Mouse (Mus musculus) kidney, postnatal 4 days (tissue): ENCODE data around the gene Pir.
A peak's percentile ranks its signal among the peaks of the same experiment; 100 is the strongest.

Source experiments
- DNase-seq, 2 experiments: peaks; one replicate each; pipeline ENCODE4 v3.0.0; 2021; ENCODE audit warnings: mixed read lengths in 2 of 2

Gene Pir

DNA sequence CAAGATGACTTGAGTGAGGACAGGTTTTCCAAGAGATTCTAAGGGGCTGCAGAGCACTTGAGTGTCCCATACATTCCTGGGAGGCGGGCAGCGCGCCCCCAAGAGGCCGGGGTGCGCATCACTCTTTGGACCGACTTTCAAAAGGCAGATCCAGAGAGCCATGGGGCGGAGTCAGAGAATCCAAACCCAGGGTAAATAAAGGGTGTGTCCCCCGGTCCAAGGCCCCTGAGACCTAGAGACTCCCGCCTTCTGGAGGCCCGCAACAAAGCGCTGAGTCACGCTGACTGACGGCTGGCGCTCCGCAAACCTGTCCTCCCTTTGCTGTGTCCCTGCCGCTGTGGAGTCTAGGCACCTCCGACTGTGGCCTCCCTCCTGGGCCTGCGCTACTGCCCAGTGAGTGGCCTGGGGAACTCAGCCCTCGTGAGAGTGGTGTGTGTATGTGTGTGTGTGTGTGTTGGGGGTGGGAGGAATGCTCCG is at the start of gene Pir:
Pir (plus strand) TSS at position 87 of the 477 bp plus-strand sequence.
- peak; percentile 61 to 75 for DNase-seq

DNA sequence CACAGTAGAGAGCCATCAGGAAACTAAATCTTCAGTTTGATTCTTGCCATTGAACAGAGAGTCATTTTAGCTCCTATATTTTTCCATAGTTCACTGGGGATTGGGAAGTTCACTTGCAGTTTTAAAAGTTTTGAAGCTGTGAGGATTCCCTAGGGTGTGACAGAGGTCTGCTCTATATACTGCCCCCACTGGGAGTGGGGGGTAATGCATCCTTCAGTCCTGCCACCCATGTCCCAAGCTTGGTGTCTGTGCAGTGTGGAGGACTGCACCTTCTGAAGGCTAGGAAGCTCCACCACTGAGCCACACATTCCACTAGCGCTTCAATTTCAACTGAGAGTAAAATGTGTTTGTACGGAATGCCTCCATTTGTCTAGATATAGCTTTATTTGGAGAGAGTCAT is 47.2 kb upstream of the Pir start:
- DNase-seq, result peak; percentile 16 to 40

DNA sequence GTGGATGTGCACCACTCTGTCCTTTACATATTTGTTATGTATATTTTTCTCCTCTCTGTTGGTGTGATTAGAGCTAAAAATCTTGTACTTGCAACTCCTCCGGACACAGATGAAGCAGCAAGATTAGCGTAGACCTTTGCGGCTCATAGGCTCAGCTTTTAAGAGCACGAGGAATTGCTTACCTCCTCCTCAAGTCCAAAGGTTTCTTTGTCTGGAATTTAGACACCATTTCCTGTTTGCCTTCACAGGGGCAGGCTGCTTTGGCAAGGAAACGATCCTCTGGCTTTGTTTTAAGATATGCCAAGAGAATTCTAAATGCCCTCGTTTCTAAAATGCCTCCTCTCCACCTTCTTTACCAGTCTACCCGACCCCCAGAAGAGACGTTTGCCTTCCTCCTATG is 35.8 kb upstream of the Pir start:
- DNase-seq, result peak in 1 of 2 experiments; percentile 5

DNA sequence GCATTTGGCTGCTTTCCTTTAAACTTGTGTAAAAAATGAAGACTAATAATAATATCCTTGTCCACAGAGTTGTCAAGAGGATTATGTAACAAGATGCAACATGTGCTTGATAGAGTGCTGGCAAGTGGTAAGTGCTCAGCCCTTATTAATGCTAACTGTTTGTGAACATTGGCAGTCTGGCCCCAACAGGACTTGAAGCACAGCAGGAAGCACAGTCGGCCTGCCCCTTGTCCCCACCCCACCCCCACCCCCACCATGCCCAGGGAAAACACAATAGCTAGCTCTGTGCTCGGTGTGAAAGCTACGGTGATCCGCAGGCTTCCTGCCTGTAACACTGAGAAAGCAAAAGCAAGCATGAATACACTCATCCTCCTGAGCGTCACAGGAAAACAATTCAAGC is 23.5 kb upstream of the Pir start:
- DNase-seq, result no peak

DNA sequence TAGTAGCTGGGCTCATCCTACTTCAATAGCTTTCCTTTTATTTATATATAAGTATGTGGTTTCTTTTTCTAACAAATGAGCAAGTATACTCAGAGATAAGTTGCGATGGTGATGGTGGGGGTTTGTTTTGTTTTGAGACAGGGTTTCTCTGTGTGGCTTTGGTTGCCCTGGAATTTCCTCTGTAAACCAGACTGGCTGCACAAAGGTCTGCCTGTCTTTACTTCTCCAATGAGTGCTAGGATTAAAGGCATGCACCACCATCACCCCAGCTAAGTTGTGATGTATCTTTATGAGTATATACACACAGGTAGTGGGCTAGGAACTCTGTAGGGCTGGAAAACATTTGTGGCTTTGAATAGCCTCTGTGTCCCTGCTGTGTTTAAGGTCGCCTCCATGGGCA is 22.4 kb upstream of the Pir start:
- DNase-seq, result no peak

GRCm38 (mm10) chrX:164256527-164256926 is 12.6 kb upstream of the Pir start:
- DNase-seq, result no peak

- DNase-seq, result peak in 1 of 2 experiments; percentile 10
Measured at GRCm38 (mm10) chrX:164258057-164258456, 11.1 kb upstream of the Pir start, which contains the start of gene Bmx. Bmx (minus strand) TSS chrX:164258193.

DNA sequence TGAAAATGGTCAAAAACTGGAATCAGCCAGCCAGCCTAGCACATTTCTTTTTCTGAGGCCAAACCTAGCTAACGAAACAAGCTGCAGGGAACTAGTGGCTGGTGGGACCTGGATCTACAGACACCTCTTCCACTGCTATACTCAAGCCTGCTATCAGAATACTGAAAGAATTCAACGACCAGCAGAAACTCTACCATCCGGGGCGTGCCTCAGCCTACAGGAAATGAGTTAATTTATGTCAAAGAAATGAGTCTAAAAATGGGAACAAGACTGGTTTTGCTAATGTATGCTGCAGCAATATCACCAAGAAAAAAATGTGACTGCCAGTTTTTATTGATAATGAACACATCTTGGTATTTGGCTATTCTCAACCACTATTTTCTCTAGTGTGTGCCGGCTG is 10.5 kb upstream of the Pir start:
- DNase-seq, result no peak

DNA sequence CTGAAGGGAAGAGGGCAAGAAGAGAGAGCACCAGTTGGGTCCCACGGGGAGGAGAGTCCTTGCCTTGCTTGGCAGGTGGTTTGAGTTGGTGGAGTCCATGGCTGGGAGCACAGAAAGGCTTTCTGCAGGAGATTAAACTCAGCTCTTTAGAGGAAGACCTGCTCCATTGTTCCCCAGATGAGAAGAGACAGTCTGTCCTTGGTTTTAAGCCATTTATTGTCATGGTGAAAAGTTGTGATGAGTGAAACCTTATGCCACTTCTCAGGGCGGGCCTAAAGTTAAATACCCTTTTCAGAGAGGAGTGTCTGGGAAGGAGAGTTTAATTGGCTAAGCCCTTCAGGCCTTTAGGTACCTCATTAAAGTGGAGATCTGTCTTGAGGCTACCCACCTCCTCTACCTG is 6.9 kb upstream of the Pir start:
- DNase-seq, result no peak

DNA sequence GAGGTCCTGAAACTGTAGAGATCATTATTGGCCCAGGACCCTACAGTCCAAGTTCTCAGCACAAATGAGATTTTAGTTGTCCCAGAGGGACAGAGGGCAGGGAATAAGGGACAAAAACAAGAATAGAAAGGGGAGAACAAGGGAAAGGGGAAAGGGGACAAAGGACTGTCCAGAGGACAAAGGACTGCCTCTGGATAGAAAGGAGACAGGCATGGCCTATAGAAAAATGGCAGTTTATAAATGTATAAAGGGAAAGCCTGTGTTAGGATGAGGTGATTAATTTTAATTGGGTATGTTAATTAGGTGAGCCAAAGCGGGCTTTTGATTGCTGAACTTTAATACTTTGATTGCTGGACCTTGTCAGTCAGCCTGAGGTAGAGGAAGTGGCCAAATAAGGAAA is 4.3 kb upstream of the Pir start:
- DNase-seq, result no peak

DNA sequence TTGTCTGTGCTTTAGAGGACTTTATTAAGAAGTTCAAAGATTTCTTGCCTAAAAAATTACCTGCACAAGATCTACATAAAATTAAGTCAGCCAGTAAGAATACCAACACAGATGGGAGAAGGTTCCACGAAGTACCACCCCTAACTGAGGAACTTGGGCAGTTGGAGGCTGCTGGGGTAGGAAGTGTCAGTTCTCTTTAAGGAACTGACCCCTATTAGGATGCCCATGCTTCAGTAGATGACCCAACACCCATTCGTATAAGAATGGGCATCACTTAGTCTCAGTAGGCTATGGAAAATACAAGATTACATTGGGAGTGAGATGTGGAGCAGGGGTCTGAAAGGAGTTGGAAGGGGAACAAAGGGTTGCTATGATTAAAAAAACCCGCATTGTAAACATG is 1.4 kb downstream of the Pir start:
- no peak for DNase-seq

DNA sequence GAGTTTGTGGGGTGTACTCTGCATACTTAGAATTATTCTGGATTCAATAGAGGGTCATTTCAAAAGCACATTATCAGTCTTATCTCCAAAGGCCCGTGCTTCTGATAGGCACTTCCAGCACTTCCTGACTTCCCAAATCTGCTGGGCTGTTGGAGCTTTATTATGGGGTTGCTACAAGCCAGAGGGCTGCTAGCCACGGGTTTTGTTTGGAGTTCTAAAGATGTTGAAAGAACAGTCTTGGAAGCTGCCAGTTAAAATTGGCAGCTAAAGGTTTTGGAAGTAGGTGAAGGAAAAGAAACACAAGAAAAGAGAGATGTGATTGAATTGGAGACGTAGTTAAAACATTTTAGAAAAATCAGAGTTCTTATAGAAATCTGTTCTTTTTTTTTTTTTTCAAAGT is 6.4 kb downstream of the Pir start:
- no peak for DNase-seq

DNA sequence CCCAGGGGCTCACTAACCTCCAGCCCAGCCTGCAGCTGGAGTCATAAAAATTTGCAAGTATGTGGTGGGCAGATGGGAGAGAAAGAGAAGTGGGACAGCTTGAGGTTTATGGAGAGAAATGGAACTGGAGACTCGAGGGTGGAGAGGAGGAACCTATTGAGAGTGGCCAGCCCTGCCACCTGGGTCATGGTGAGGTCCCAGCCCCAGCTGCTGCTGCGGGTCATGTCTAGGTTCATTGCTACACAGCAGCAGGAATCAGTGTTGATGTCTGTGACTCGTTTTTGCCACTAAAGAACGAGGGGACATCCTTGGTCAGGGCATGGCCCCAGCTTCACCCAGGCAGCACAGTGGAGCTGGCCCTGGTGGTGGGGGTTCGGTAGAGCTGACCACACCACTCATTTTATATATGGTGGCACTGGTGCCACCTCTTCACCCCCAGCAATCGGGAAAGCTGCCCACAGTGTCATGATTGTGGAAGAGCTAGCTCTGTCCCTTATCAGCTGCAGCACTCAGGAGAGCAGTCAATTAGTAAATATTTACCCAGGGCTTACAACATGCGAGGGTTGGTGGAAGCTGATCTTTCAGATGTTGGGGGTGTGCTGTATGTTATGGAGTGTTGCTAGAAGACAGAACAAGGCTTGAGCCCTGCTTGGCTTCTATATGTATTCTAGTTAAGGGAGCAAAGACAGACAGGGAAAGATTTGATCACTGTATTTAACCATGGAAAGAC is 11.9 kb downstream of the Pir start:
- no peak for DNase-seq

DNA sequence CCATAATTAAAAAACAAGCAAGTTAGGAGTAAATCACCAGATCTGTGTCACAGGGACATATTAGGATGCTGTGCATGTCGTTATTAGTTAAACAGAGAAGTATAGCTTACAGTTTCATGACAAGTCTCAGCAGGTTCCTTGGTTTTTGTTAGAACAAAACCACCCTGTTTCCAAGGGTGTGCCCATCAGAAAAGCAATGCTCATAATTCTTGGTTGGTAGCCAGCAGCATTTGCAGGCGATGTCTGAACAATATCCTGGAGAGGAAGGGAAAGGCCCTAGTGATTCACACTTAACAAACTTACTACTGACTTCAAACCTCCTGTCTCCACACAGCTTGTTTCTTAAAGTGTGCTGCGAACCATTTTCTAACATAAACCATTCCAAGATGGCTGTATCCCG is 14.6 kb downstream of the Pir start:
- DNase-seq, result no peak

DNA sequence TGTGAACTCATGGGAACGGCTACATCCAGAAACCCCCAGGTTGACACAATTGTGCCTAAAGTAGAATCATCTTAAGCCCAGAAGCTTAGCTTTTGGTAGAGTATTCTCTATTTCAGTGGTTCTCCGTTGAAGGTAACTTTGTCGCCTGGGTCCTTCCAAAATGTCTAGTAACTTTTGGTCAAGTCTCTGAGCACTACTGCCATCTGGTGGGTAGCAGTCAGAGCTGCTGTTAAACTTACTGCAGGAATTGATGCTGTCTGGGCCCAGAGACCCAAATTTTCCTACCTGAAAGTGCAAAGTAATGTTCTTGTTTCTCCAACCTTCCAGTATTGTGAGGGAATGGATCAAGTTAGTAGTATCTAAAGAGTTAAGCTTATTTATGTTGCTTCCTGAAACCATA is 17.9 kb downstream of the Pir start:
- DNase-seq, result peak; percentile 23 to 30

DNA sequence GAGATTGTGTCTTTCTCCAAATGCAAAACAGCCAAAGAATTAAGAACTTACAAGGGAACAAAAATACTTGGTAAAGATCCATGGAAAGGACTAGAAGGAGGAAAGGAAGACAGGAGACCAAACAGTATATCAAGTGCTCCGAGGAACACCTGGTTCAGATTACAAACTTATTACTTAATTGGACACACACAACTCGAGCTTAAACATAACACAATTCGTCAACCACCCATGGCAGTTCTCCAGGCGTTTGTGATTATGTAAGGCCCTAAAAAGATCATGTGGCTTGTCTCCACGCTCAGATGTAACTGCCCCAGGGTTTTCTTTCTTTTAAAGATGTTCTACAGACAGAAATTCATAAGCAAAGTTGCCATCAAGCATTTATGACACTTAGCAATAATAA is 22.0 kb downstream of the Pir start:
- DNase-seq, result no peak

- no peak for DNase-seq
Measured at GRCm38 (mm10) chrX:164306250-164306649, 37.1 kb downstream of the Pir start.

DNA sequence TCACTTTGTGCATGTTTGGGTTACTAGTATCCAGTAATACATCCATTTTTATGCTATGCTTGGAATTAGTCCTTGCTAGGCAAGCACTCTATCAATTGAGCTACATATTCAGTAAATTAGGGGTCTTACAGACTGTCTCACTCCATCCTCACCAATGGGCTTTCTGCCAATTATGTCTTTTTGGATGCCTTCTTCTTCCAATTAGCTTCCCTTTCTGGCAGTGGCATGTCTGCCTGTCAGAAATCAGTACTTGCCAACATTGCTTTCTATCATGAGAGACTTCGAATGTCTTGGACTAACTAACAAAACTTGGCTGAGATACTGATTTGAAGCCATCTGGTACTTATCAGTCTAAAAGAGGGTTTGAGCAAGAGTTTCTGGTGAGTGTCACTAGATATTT is 44.7 kb downstream of the Pir start:
- DNase-seq, result no peak

DNA sequence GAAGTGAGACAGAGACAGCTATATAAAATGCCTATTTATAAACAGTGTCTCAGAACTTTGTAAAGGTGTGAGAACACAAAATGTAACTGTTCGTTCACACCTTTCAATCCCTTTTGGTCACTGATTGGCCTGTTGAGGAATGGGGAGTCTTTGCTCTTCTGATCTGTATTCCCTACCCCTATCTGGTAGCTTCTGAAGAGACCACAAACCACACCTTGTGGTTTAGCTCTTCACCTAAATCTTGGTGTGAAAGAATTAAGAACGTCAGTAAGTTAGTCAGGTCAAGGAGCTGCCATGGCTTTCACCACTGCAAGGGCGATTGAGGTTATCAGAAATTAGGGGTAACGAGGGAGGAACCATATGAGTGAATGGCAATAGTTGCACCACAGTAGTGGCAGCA is 49.4 kb downstream of the Pir start:
- DNase-seq, result no peak

- no peak for DNase-seq
Measured at GRCm38 (mm10) chrX:164320031-164320430, 50.9 kb downstream of the Pir start.

- no peak for DNase-seq
Measured at GRCm38 (mm10) chrX:164322492-164322891, 53.3 kb downstream of the Pir start.

DNA sequence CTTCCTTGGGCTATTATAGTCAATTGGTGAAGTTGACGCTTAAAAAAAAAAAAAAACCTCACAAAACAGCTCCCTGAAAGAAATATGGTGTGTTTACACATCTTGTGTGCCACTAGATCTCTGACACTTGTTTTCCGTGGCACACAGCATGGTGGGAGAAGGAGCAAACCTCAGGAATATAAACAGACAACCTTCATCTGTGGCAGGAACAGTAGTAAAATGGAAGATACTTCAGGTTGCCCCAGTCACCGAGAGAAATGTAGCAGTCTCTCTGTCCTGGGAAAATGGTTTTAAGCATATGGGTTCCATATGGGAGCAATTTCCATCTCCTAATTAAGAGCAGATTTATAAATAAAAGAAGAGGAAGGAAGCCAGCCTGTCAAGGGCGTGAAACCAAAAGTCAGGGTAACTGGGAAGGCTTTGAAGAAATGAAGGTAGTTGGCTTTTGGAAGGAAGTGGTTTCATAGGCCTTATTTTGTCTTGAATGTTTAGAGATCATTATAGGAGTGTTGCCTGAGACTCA is 54.3 kb downstream of the Pir start:
- no peak for DNase-seq

GRCm38 (mm10) chrX:164330351-164330750 is 61.2 kb downstream of the Pir start:
- no peak for DNase-seq

- no peak for DNase-seq
Measured at GRCm38 (mm10) chrX:164330766-164331165, 61.6 kb downstream of the Pir start.

DNA sequence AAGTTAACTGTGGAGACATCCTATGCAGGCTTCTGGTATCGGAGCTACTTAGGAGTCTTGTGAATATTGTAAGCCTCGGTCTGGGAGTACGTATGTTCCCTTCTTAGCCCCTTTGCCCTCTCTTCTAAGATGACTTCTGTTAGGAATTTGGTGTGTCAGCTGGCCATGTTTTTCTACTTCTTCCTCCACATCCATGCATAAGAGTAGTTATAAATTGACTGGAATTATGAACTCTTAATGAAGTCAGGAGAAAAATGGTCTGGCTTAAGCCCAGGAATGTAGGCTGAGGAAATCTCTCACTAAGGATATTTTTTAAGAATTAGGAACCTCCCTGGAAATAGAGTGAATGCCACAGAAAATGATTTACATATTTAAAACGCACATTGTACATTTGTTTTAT is 69.4 kb downstream of the Pir start:
- DNase-seq, result no peak
